Mouse (Mus musculus) frontal cortex, adult (tissue): ENCODE data around the gene Sez6l.

Experiments
- ATAC-seq: cut with Nextera tagmentation; 2 replicates; pipeline ENCODE4 v1.9.2; 2017; ENCODE audit warnings: mild to moderate bottlenecking, moderate library complexity, mixed read lengths; ENCODE audit not compliant: low TSS enrichment

The Sez6l gene

GRCm38 (mm10) chr5:112576993-112577670, at the start of gene Sez6l:
Sez6l (minus strand) TSS chr5:112577185.
- peak; percentile 71 for ATAC-seq

GRCm38 (mm10) chr5:112625555-112626160, 48.7 kb upstream of the Sez6l start:
- no peak for ATAC-seq

- no peak for ATAC-seq
Measured at GRCm38 (mm10) chr5:112622946-112623345, 46.0 kb upstream of the Sez6l start.

- no peak for ATAC-seq
Measured at GRCm38 (mm10) chr5:112620256-112620655, 43.3 kb upstream of the Sez6l start.

- no peak for ATAC-seq
Measured at GRCm38 (mm10) chr5:112619344-112619743, 42.4 kb upstream of the Sez6l start.

GRCm38 (mm10) chr5:112617602-112618247, 40.7 kb upstream of the Sez6l start:
- no peak for ATAC-seq

GRCm38 (mm10) chr5:112615946-112616617, 39.1 kb upstream of the Sez6l start:
- no peak for ATAC-seq

GRCm38 (mm10) chr5:112607867-112608516, 31.0 kb upstream of the Sez6l start:
- ATAC-seq = peak; percentile 11; the same call in 1 of the 2 replicates

GRCm38 (mm10) chr5:112607119-112607518, 30.1 kb upstream of the Sez6l start:
- ATAC-seq = no peak

GRCm38 (mm10) chr5:112605371-112605770, 28.4 kb upstream of the Sez6l start:
- no peak for ATAC-seq

GRCm38 (mm10) chr5:112604251-112604650, 27.3 kb upstream of the Sez6l start:
- ATAC-seq = peak; percentile 56

- no peak for ATAC-seq
Measured at GRCm38 (mm10) chr5:112603594-112603993, 26.6 kb upstream of the Sez6l start.

- ATAC-seq = no peak
Measured at GRCm38 (mm10) chr5:112600309-112600939, 23.4 kb upstream of the Sez6l start.

- ATAC-seq = no peak
Measured at GRCm38 (mm10) chr5:112599538-112600308, 22.7 kb upstream of the Sez6l start.

GRCm38 (mm10) chr5:112597876-112598275, 20.9 kb upstream of the Sez6l start:
- ATAC-seq = peak; percentile 55; the same call in 1 of the 2 replicates

- no peak for ATAC-seq
Measured at GRCm38 (mm10) chr5:112597307-112597706, 20.3 kb upstream of the Sez6l start.

- ATAC-seq = no peak
Measured at GRCm38 (mm10) chr5:112596729-112597128, 19.7 kb upstream of the Sez6l start.

- no peak for ATAC-seq
Measured at GRCm38 (mm10) chr5:112595701-112596632, 19.0 kb upstream of the Sez6l start.

GRCm38 (mm10) chr5:112591706-112592105, 14.7 kb upstream of the Sez6l start:
- ATAC-seq = no peak
